Mouse (Mus musculus) thymus, adult 2 months (tissue): ENCODE measurements at regions not wholly inside any gene's neighbourhood (a gene's known extent, or its start where the extent isn't known, plus 50 kb on each side); places are given as distances from the start of the nearest gene placed in this dataset.

Experiments
- CTCF ChIP-seq: fragments of 200-500 bp; IDR thresholded peaks from 2 replicates; pipeline ENCODE4 v1.5.1; 2012; ENCODE audit warnings: mild to moderate bottlenecking, control low read depth, low read length, moderate library complexity, borderline replicate concordance; ENCODE audit not compliant: control insufficient read depth, poor library complexity, insufficient read depth; ENCODE audit errors: extremely low read depth
- POLR2A ChIP-seq: fragments of 200-500 bp; IDR thresholded peaks from 2 replicates; pipeline ENCODE4 v1.6.1; 2012; ENCODE audit warnings: mild to moderate bottlenecking, low read length, control low read depth, moderate library complexity; ENCODE audit not compliant: control insufficient read depth, poor library complexity, insufficient read depth; ENCODE audit errors: extremely low read depth

GRCm38 (mm10) chr9:120721451-120722123 lies 150.3 kb downstream of the Rpl14 start:
- TF ChIP-seq CTCF (no peak), POLR2A (no peak)
